Mouse (Mus musculus) brain, embryonic 14.5 days (tissue): ENCODE results near the gene Ccndbp1. TPM values are rescaled to one million over a fixed set of nuclear protein-coding genes. Genes with fewer than 3 reads are reported as not detected.
A peak's percentile ranks its signal among the peaks of the same experiment; 100 is the strongest.
"Not testable (repeated sequence)": the region's sequence is repeated elsewhere in the genome, so short reads cannot be mapped to it uniquely, and the experiment has no call there.

Experiments used
- DNase-seq: peaks from one replicate; pipeline ENCODE4 v3.0.0-alpha.2; 2011; ENCODE audit warnings: low read depth
- CTCF ChIP-seq: fragments of 200-500 bp; IDR thresholded peaks from 2 replicates; pipeline ENCODE4 v1.5.1; 2012; ENCODE audit warnings: inconsistent platforms, mild to moderate bottlenecking, moderate library complexity, borderline replicate concordance; ENCODE audit not compliant: insufficient read depth, insufficient read length; ENCODE audit errors: extremely low read depth
- POLR2A ChIP-seq: fragments of 200-500 bp; IDR thresholded peaks from 2 replicates; pipeline ENCODE4 v1.6.1; 2012; ENCODE audit warnings: mild to moderate bottlenecking, inconsistent platforms, borderline replicate concordance; ENCODE audit not compliant: poor library complexity, insufficient read depth, insufficient read length, severe bottlenecking; ENCODE audit errors: extremely low read depth
- polyA plus RNA-seq: library from polyadenylated mRNA; depleted of rRNA; stranded (reverse); fragments of >200 nt; gene quantifications from 2 replicates; pipeline ENCODE4 v1.2.3, GENCODE M21; 2012

Ccndbp1 gene
- polyA plus RNA-seq, 1 experiment, result 69.0 TPM

GRCm38 (mm10) chr2:120976990-120977925 lies 30.9 kb upstream of the Ccndbp1 start, which contains the start of gene Tmem62:
Gene Tmem62 (plus strand): TSS chr2:120977017.
- DNase-seq, result peak; percentile 61
- TF ChIP-seq CTCF (no peak), POLR2A (peak; percentile 33; the same call in 1 of the 2 replicates)

GRCm38 (mm10) chr2:120977926-120978692 lies 30.1 kb upstream of the Ccndbp1 start:
- DNase-seq, result no peak
- no peak for TF ChIP-seq CTCF

GRCm38 (mm10) chr2:120978693-120979037 lies 29.5 kb upstream of the Ccndbp1 start:
- TF ChIP-seq CTCF, result no peak
- TF ChIP-seq POLR2A, result no peak
- DNase-seq, result peak; percentile 41

GRCm38 (mm10) chr2:120979819-120980218 lies 28.4 kb upstream of the Ccndbp1 start:
- no peak for DNase-seq
- TF ChIP-seq CTCF (no peak), POLR2A (no peak)

GRCm38 (mm10) chr2:120980861-120981260 lies 27.3 kb upstream of the Ccndbp1 start:
- no peak for DNase-seq
- no peak for TF ChIP-seq CTCF
- no peak for TF ChIP-seq POLR2A

- peak; percentile 11 for DNase-seq
- TF ChIP-seq POLR2A, result no peak
- TF ChIP-seq CTCF, result no peak
These were observed 24.6 kb upstream of the Ccndbp1 start for GRCm38 (mm10) chr2:120983611-120984010.

- no peak for DNase-seq
- TF ChIP-seq POLR2A, result no peak
- no peak for TF ChIP-seq CTCF
These were observed 23.0 kb upstream of the Ccndbp1 start for GRCm38 (mm10) chr2:120985241-120985640.

- no peak for TF ChIP-seq POLR2A
- no peak for TF ChIP-seq CTCF
- DNase-seq, result no peak
These were observed 17.0 kb upstream of the Ccndbp1 start for GRCm38 (mm10) chr2:120991196-120991595.

GRCm38 (mm10) chr2:120996607-120997006 lies 11.6 kb upstream of the Ccndbp1 start:
- not testable (repeated sequence) for DNase-seq

- no peak for DNase-seq
- TF ChIP-seq CTCF (no peak), POLR2A (no peak)
These were observed 9.3 kb upstream of the Ccndbp1 start for GRCm38 (mm10) chr2:120998863-120999262.

- peak; percentile 3 for DNase-seq
These were observed 4.6 kb upstream of the Ccndbp1 start for GRCm38 (mm10) chr2:121003586-121003985.

More at GRCm38 (mm10) chr2:121003586-121003985, 4.6 kb upstream of the Ccndbp1 start:
- TF ChIP-seq CTCF, result no peak
- no peak for TF ChIP-seq POLR2A
